Mouse (Mus musculus) cerebellum, adult 2 months (tissue): ENCODE results near the gene Mb21d2.

ENCODE experiments used
- CTCF ChIP-seq: fragments of 200-500 bp; IDR thresholded peaks from 2 replicates; pipeline ENCODE4 v1.5.1; 2011; ENCODE audit warnings: low read depth, mild to moderate bottlenecking, control low read depth, low read length, moderate library complexity, borderline replicate concordance; ENCODE audit not compliant: insufficient read depth
- POLR2A ChIP-seq: fragments of 200-500 bp; IDR thresholded peaks from 2 replicates; pipeline ENCODE4 v1.6.1; 2011; ENCODE audit warnings: low read length, control low read depth, borderline replicate concordance; ENCODE audit not compliant: insufficient read depth

- no peak for TF ChIP-seq POLR2A
- TF ChIP-seq CTCF, result no peak
Observed at GRCm38 (mm10) chr16:28845336-28845735, 84.1 kb downstream of the Mb21d2 start.
